Mouse (Mus musculus): Measurements from ENCODE around the gene Cdkn2a.

DNA sequence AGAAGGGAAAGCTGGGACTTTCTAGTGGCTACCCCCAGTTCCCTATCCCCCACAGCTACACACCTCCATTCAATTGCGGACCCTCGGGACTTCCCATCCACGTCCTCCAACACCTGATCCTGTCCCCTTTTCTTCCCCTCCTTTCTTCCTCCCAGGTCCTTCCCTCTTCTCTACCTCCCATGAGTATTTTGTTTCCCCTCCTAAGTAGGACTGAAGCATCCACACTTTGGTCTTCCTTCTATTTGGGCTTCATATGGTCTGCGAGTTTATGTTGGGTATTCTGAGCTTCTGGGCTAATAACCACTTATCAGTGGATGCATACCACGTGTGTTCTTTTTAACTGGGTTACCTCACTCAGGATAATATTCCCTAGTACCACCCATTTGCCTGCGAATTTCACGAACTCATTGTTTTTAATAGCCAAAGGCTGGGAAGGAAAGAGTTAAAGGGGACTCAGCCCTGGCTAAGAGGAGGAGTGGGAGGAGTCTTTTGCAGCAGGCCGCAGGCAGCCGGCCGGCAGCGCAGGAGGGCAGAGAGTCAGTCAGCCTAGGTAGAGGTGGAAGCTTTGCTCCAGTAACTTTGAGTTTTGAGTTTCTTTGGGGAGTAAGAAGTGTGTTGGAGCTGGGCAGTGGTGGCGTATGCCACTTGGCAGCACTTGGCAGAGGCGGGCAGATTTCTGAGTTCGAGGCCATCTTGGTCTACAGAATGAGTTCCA lies 9.0 kb upstream of the Cdkn2a start:
- TF ChIP-seq CTCF (IDR thresholded peaks at IDR 0.05; ENCODE audit: control insufficient read depth, insufficient read depth, insufficient replicate concordance, low read depth, low read length) (no peak), POLR2A (IDR thresholded peaks at IDR 0.05; ENCODE audit: control insufficient read depth, low read depth, low read length) (no peak)
